Mouse (Mus musculus): ENCODE data around the gene Adat2.

Adat2 gene

DNA sequence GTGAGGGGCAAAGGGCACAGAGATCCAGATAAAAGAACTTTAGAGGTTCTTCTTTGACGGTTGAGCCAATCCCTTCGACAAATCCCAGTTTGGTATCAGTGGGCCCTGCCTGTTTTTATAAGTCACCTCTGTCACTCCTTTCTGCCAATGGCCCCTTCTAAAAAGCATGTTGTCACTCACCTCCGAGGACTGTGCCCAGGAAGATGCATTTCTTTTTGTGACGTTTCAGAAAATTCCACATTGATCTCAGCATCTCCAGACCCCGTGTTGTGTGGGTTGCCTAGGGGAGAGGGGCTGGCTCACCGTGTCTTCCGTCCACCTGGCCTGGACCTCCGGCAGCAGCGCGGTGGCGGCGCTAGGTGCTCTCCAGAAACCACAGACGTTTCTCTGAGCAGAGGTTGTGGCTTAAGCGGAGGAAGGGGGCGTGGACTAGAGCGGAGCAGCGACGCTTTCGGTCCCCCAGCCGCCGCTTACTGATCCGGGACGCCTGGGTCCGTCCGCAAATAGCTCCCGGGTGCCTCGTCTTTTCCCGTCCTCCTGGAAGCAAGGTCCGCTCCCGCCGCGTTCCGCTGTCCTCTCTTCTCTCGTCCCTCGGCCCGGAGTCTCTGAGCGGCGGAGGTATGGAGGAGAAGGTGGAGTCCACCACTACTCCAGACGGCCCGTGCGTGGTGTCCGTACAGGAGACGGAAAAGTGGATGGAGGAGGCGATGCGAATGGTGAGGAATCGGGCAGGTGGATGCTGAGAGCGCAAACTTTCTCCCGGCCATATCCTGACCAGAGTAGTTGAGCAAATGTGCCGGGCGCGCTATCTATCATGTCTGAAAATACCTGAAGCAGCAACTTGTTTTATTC lies at the start of gene Adat2, which contains the start of gene Pex3:
Gene Adat2, plus strand, starts transcription at position 249 of the 852 bp plus-strand sequence.
Gene Pex3, minus strand, starts transcription at position 497 of the 852 bp plus-strand sequence.
- peak; percentile 88 for DNase-seq

DNA sequence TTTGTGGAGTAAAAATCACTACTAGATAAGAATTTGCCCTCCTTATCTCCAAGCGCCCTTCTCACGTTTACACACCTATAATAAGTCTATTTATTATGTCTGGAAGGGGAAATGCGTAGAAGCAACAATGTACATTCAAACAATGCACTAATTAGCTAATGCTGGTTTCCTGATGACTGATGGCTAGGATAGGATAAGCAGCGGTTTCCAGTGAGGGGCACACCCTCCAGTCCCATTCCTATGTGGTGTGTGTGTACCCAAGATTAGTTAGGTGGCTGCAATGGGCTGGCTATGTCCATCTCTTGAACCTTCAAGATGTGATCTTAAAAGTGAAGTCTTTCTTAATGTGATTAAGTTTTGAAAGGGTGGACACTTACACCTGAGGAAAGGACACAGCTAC lies 30.8 kb upstream of the Adat2 start:
- no peak for DNase-seq

DNA sequence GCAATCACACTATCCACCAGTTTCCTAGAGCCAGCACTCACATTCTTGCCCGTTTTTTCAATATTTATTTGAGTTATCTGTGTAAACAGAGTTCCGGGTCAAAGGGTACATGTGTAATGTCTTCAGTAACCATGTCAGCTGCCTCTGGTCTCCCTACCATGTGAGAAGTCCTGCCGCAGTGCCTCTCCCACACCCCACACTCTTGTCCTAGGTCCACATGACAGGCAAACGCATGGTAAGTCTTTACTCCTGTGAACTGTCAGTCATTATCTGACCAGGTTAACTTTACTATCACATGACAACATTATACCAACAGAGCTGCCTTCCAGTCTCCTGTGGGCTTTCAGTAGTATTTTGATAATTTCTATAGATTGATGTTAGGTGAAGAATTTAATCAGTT lies 24.5 kb upstream of the Adat2 start:
- DNase-seq, result no peak

DNA sequence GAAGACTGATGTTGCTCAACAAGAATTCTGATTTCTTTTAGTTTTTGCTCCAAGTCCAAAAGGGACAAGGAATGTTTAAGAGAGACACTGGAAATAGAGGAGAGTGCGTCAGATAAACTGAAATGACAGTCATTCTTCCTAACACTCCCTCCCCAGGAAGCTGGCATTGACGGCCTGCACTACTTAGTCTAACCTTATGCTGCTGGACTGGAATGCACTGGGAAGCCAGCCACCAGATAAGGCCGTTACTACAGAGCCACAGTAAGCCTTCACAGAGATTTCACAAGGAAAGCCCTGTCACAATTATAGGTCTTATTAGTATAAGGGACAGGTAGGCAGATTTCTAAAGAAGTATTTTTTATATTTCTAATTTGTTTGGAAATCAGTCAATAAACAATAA lies 17.9 kb upstream of the Adat2 start:
- DNase-seq, result no peak

DNA sequence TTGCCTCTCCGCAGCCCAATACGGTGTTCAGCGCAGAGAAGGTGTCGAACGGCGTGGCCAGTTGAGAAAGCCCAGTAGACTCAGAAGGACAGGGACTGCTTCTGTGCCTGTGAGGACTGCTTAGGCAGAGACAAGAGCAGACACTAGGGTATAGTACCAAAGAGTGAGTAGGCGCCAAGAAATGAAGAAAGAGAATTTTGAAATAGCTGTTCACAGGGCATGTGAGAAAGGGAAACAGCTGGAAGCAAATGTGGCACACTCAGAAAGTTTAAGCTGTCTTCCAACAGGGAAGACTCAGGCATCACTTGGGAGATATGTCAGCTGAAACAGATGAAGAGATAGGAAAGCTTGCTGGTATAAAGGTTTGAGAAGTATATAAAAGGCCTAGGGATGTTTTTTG lies 16.0 kb upstream of the Adat2 start:
- DNase-seq, result no peak

DNA sequence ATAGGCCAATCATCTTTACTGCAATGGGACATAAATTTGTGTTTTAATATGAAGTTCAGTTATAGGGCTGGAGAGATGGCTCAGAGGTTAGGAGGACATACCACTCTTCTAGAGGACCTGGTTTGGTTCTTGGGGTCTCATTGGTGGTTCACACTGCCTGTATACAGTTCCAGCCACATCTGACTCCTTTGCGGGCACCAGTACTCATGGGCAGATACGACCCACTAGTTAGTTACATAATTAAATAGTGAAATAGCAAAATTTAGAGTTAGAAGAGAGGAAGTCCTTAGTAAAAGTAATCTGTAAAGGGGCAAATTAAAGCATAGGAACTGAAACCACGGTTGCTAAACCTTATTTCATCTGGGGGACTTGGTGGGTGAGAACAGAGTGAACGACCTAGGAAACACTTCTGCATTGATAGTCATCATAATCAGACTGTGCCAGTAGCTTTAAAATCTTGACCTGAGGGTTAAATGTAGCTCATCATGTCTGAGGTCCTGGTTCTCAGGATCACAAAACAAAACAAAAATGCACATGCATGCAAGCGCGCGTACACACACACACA lies 12.8 kb upstream of the Adat2 start:
- no peak for DNase-seq

DNA sequence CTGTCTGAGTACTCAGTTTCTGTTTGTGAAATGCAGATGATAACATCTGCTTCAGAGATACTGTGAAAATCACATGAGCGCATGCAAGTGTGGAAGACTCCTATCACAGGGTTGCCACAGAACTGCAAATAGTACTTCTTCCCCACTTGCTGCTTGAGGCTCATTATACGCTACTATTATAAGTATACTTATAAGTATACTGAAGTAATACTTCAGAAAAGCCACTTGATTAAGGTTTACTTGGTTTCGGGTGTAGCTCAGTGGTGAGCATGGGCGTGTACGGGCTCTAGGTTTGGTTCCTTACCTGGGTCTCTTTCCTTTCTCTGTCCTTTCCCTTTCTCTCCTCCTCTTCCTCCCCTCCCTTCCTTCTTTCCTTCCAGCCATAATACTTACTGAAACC lies 11.0 kb upstream of the Adat2 start:
- DNase-seq, result no peak

DNA sequence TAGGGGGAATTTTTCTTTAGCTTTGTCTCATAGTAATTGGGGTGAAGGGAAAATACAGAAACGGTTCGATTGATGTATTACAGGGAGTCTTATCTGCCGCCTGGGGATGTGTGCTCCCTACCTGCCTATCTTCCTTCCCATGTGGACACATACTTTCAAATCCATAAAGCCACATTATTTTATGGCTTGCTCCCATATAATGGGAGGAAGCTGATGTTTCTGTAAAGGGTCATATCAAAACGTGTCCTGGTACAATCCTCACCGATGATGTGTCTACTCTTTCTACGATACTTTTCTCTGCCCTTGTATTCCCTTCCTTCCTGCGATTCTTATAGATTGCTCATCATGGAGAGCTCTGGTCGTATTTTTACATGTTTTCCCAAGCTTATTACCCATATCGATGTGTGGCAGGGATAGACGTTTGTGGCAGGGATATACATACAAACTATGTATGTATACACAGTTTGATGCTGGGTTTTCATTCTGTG lies 848 bp downstream of the Adat2 start:
- DNase-seq, result no peak

DNA sequence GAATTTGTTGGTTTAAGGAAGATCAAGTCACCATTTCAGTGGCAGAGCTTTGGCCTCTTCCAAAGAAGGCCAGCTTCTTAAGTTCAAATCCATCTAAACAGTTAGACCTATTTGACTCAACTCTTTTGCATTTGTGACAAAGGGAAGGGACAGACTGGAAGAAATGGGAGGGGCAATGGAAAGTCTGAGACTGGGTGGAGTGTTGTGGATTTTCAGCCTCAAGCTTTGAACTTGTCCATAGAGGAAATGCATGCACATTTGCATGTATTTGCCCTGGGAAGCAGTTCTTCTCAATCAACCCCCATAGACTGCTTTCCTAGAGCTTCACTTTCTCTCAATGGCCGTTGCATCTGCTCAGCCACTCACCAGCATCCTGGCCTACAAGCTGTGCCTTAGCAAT lies 1.6 kb downstream of the Adat2 start:
- no peak for DNase-seq

DNA sequence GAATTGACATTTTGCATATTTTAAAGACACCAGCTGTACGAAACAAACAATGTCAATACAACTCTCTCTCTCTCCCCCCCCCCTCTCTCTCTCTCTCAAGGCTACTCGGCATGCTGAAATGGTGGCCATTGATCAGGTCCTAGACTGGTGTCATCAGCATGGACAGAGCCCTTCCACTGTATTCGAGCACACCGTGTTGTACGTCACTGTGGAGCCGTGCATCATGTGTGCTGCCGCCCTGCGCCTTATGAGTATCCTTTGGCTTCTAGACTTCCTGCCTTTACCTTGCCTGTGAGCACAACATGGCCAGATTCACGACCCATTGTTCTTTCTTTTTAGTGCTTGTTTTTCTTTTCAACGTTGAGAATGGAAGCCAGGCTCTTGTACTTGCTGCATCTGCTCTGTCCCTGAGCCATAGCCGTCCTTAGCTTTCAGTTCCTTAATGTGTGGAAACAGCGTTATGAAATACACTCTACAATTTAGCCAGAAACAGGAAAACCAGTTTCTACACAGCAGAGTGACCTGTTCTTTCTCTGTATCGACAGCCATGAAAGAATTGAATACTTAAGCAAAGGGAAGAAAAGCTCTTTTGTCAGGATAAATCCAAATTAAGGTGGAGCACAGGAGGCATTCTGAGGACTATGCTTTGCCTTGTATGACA lies 7.5 kb downstream of the Adat2 start:
- no peak for DNase-seq

DNA sequence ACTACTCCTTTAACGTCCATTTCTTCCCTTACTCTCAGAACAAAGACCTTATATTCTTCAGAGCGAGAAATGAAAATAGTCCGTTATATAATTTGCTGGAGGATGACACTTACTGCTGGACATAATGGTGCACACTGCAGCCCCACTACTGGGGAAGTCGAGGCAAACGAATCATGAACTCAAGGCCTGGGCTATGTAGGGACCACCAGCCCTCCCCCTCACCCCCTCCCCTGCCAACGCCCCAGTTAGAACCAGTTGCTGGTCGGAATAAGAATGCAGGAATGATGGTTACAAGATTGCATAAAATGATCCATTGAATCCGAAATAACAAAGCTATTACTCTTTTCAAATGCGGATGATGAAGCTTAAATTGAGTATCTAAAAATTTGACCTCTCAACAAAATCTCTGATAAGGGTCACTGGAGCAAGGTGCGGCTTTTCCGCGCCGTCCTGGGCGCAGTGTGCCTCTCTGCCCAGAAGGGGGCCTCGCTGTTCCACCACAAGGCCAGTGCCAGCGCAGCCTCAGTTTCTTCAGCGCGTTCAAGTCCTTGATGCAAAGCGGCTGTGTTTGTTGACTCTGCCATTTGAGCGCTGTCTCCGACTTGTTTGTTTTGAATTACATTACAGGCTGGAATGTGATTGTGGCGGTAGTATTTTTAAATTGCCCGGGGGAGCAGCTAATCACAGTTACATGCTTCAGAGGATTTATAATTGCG lies 11.8 kb downstream of the Adat2 start:
- DNase-seq, result peak; percentile 76

DNA sequence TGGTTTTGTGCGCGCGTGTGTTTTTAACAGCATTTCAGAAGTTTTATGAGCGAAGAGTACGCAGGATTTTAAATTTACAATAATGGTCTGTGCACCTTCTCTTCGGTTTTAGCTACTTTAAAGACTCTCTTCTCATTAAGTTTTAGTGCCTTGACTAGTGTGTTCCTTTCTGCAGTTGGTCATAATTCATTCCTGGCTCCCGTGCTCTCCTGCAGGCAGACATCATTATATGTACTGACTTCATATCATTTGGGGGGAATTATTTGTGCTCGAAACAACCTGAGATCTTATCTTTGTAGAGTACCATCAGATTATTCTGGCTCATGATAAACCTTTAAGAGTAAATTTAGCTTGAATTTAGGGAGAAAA lies 12.4 kb downstream of the Adat2 start:
- DNase-seq, result no peak

DNA sequence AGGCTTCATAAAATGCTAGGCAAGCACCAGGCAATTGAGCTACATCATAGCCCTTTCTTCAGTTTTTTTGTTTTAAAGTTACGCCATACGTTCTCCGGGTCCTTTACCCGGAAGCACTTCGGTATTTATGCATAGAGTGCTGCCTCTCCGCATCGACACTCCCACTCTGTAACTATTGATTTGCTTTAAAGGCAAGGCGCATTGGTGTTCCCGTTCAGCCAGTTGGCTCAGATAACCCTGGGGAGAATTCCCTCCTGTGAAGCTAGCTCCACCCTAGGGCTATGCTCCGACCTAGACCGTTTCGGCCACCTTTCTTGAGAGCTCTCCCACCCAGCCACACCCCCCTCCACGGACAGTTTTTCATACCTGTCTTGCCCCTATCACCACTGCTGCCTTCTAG lies 13.7 kb downstream of the Adat2 start:
- DNase-seq, result no peak

DNA sequence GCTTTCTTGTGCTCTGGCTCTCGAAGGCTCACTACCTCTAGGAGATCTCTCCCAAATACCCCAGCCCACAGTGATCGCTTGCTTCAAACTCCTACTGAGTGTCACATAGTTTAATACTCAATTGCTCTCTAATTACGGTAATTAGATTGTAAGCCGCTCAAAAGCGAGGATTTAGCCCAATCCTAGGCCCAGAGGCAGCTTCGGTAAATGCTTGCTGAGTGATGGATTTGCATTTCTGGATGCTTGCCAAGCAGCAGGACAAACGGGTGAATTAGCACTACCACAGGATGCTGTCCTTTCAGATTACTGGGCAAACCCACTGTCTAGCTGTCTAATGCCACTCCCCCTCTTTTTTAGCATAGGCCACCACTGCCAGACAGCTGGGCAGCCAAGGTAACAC lies 17.1 kb downstream of the Adat2 start:
- no peak for DNase-seq

DNA sequence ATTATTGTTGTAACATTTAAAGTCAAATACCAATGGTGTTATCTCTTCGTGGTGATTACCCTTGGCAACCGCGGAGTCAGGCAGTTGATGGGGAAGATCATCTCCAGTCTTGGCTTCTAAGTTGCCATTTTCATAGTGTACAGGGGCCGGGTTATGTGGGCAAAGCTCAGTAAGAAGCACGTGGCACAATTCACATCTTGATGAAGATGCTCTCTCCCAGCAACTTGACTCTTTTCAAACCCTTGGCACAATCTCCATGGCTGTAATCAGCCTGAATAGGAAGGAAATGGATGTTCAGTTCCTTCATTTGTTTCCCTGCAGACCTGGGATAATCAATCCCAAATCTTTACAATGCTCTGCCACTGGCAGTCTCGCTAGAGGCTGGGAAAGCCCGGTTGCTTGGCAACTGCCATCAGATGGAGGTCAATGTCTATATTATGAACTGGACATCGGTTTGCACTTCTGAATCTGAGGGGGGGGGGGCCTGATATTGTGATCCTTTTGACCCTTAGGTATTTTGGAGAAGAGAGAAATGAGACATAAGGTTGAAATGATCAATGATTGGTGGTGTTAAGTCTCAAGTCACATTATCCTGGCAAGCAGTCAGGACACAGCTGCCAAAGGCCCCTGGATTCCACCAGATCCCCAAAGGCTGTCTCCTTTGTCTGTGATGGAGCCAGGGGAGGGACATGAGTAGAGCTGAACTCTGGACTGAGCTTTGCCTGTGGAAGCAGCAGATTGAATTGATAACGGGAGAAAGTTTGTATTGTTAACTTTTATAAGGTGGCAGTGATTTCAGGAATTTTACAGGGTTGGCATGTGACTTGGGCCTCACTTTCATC lies 18.2 kb downstream of the Adat2 start:
- no peak for DNase-seq

DNA sequence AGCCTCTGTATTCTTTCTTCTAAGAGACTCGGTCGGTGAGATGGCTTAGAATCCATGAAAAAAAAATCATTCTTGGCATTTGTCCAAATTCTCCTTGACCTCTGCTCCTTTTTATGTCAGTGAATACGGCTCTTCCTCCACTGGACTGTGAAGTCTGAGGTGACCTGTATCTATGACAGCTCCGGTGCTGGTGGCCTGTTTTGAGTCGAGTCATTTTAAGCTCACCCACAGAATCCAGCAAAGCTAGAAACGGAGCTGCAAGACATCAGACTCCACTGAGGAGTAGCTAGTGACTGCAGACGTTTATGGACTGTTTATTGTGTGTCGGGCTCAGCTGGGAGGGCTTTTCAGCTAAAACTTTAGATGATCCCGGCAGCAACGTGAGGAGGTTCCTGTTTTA lies 19.3 kb downstream of the Adat2 start:
- DNase-seq, result no peak

DNA sequence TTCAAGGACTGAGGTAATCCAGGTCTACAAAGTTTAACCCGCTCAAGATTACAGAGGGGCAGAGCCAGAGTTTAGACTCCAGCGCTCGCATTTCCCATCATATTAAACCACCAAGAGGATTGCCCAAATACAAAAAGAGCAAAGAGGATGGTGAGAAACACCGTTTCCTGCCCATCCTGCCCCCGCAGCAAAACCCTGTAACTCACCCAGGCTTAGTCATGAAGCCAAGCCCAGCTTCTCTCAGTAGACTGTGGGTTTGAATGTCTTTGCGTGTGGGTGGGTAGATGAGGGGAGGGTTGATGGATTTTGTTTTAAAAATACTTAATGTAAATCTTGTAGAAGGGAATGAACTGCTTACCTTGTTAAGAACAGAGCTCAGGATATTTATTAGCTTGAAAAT lies 19.7 kb downstream of the Adat2 start:
- no peak for DNase-seq

DNA sequence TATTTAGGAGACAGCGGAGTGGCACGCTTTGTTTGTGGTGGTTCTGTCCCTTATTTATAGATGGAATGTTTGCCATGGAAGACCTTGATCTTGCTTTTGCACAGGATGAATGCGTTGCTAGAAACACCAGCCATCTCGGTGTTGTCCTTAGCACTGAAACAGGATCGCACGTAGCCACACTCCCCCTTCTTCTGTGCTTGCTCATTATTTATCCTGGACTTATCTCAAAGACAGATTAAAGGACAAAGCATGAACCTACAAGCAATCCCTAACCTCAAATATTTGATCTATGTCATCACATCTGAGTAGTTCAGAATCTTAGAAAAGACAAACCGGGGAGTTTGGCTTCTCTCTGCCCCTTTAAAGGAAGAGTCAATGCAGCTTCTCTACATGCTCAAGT lies 24.4 kb downstream of the Adat2 start:
- no peak for DNase-seq

DNA sequence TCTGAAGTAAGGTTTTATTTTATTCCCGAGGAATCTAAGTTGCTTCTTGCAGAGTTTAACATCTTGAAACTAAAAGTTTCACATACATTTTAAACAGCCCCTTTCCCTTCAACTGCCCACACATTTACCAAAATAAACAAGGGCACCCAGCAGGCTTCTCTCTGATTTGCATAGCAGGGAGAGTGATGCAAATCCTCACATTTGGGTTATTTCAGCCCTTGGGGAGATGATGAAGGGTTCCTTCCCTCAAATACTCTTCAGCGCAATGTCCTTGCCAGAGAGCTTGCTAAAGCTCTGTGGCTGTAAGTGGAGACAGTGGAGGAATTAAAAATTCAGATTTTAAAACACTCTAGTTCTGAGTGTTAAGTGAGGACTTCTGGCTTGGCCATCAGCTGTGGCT lies 35.2 kb downstream of the Adat2 start:
- no peak for DNase-seq

DNA sequence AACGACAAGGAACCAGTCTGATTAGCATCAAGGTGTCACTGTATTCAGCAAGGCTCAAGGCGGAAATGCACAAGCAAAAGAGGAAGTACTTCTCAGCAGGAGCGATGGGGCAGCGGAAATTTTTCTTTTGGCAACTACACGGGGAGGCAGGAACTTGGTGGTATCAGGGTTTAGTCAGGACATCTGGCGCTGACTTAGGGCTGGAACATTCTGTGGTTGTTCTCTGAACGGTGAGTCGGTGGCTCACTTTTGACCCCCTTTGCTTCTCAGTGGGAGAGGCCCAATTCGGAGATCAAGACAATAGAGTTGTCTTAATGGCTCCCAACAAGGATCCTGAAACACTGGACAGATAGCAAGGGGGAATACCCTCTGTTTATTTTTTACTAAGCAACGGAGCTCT lies 39.5 kb downstream of the Adat2 start:
- no peak for DNase-seq

DNA sequence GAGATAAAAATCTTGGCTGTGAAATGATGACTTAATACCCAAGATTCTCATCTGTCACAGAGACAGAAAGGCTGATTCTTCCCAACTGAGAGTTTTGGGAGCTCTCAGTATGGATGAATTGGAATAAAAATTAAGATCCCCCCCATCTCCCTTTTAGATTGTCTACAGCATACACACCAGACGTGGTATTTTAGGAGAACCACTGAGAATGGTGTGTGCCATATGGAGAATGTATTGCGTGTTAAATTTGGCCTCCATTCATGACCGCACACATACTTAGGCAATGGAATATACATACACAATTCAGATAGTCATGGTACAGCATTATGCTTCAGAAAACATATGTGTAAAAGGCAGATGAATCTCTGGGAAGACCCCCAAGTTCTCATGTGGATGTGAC lies 40.8 kb downstream of the Adat2 start:
- DNase-seq, result no peak

DNA sequence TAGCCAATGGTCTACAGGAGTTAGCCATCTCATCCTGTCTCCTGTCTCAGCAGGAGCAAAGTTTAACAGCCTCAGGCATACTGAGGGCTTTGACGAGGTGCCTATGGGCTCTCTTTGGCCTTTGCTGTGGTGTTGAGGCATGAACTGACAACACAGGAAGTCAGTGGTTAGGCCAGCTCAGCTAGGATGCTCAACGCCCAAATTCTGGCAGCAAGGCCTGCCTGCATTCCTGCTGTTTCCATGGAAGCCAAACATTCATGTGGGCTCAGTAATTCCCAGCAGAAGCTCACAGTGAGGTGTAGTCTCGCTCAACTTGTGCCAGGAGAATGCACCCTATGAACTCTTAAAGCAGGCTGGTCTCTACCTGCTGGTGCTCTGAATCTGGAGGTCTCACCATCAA lies 43.4 kb downstream of the Adat2 start:
- no peak for DNase-seq

DNA sequence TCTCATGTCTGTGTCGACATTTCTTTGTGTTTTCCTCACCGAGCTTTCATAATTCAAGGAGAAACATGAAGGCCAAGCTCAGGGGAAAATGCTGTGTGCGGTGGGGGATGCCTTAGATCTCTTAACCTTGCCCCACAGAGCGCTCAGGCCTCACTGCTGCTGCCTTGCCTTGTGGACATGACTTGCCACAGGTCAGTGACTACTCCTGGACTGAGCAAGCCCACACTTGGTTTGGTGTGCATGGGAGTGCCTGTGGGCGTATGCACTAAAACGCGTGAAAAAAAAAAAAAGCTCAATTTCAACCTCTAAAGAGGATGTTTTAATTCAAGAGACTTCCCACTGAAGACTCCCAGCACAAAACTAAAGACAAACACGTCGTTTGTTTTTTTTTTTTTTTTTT lies 44.2 kb downstream of the Adat2 start:
- no peak for DNase-seq
